Mouse (Mus musculus) lung, embryonic 16.5 days (tissue): ENCODE measurements at regions not wholly inside any gene's neighbourhood (a gene's known extent, or its start where the extent isn't known, plus 50 kb on each side); places are given as distances from the start of the nearest gene placed in this dataset.

Source experiments
- ATAC-seq: fragments of 200-750 bp; cut with Nextera tagmentation; 2 replicates; pipeline ENCODE4 v1.8.0; 2017; ENCODE audit warnings: low read depth, mild to moderate bottlenecking, moderate library complexity
- H3K27ac ChIP-seq: fragments of 300-500 bp; sonication (generic); 2 replicates; pipeline ENCODE4 v1.5.1; 2014; ENCODE audit warnings: mild to moderate bottlenecking, control low read depth, low read length
- H3K27me3 ChIP-seq: fragments of 300-500 bp; sonication (generic); 2 replicates; pipeline ENCODE4 v1.6.1; 2014; ENCODE audit warnings: low read depth, low read length, mixed read lengths; ENCODE audit not compliant: control insufficient read depth, insufficient read depth
- H3K36me3 ChIP-seq: fragments of 300-500 bp; sonication (generic); 2 replicates; pipeline ENCODE4 v1.6.1; 2014; ENCODE audit warnings: low read length; ENCODE audit not compliant: control insufficient read depth, insufficient read depth
- H3K4me1 ChIP-seq: fragments of 300-500 bp; sonication (generic); replicated peaks from 2 replicates; pipeline ENCODE4 v1.6.1; 2014; ENCODE audit warnings: low read length, mixed read lengths; ENCODE audit not compliant: control insufficient read depth, insufficient read depth
- H3K4me2 ChIP-seq: fragments of 300-500 bp; sonication (generic); 2 replicates; pipeline ENCODE4 v1.6.1; 2014; ENCODE audit warnings: low read depth, low read length, control low read depth
- H3K4me3 ChIP-seq: fragments of 300-500 bp; sonication (generic); 2 replicates; pipeline ENCODE4 v1.5.1; 2014; ENCODE audit warnings: mild to moderate bottlenecking, low read length, control low read depth
- H3K9ac ChIP-seq: fragments of 300-500 bp; sonication (generic); 2 replicates; pipeline ENCODE4 v1.6.1; 2014; ENCODE audit warnings: low read length, control low read depth
- H3K9me3 ChIP-seq: fragments of 300-500 bp; sonication (generic); 2 replicates; pipeline ENCODE4 v1.6.1; 2016; ENCODE audit warnings: low read length; ENCODE audit not compliant: control insufficient read depth
- WGBS: fragments of 180-500 bp; shearing (Covaris S2); extraction: QIAGEN DNeasy Blood & Tissue Kit; methylation state at CpG from one replicate; pipeline ENCODE4 v1.1.7; 2014; 5-methylcytosine and 5-hydroxymethylcytosine counted together

- no peak overlapping the region for H3K4me2 ChIP-seq
- H3K9me3 ChIP-seq = no peaks in the 10 kb centered on the region
- H3K27ac ChIP-seq = no peak overlapping the region
- H3K4me1 ChIP-seq = no peaks in the 10 kb centered on the region
- 80% methylated on average over 13 of the region's 13 CpGs for WGBS
- H3K4me3 ChIP-seq = no peak overlapping the region
- ATAC-seq = no peak
- no peaks in the 10 kb centered on the region for H3K36me3 ChIP-seq
- no peaks in the 10 kb centered on the region for H3K27me3 ChIP-seq
- H3K9ac ChIP-seq = no peak overlapping the region
These were observed 54.4 kb upstream of the Lrpprc start for GRCm38 (mm10) chr17:84844950-84845349.

GRCm38 (mm10) chr17:84846141-84846540 is 55.6 kb upstream of the Lrpprc start:
- Histone ChIP-seq H3K9me3 (no peaks in the 10 kb centered on the region), H3K36me3 (no peaks in the 10 kb centered on the region), H3K27me3 (no peaks in the 10 kb centered on the region), H3K27ac (no peak overlapping the region), H3K4me1 (no peaks in the 10 kb centered on the region), H3K4me2 (no peak overlapping the region), H3K4me3 (no peak overlapping the region), H3K9ac (no peak overlapping the region)
- no peak for ATAC-seq
- 82% methylated on average over 9 of the region's 9 CpGs for WGBS

DNA sequence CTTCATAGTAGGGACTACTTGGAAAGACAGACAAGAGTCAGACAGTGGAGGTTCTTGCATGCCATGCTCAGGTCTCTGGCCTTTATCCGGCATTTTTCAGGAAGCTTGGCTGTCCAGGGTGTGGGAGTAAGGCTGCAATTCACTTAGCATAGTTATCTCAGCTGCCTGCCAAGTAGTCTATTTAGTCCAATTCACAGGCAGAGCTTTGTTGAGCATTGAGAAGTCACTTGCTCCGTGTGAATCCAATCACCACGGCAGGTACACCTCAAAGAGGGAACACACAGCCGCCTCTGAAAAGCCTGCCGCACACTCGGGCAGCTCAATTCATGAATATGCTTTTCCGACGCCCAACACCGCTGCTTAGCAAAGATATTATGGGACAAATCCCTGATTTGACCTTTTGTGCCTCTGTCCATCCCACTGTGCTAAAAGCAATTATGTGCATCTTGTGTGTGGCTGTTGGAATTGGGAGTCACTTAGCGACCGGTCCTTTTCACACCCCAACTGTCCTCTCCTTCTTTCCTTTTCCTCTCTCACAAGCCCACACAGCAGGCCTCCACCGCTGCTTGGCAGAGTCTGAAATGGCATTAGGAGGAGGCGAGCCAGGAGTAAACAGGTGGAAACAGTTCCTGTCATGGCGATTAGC is 57.9 kb upstream of the Lrpprc start:
- no peaks in the 10 kb centered on the region for H3K9me3 ChIP-seq
- H3K27me3 ChIP-seq = no peaks in the 10 kb centered on the region
- no peak overlapping the region for H3K4me2 ChIP-seq
- H3K4me3 ChIP-seq = no peak overlapping the region
- no peak overlapping the region for H3K27ac ChIP-seq
- no peak for ATAC-seq
- no peak overlapping the region for H3K9ac ChIP-seq
- no peaks in the 10 kb centered on the region for H3K36me3 ChIP-seq
- no peaks in the 10 kb centered on the region for H3K4me1 ChIP-seq
- WGBS = 51% methylated on average over 14 of the region's 14 CpGs

DNA sequence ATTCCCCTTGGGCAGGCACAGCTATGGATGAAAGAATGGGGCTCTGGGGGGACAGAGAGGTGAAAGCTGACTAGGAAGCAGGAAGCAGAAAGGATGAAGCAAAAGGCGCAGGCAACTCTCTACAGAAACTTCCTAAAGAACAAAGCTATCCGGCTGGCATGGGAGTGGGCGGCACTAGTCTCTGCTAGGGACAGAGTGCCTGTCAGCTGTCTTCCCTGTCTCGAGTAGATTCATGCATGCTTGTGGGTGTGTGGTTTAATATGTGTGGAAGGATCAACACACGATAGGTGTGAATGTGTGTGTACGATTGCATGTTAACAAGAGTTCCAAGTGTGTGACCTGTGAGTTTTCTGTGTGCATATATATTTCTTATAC is 58.4 kb upstream of the Lrpprc start:
- Histone ChIP-seq H3K9me3 (no peaks in the 10 kb centered on the region), H3K36me3 (no peaks in the 10 kb centered on the region), H3K27ac (no peak overlapping the region), H3K4me2 (no peak overlapping the region), H3K4me3 (no peak overlapping the region), H3K9ac (no peak overlapping the region), H3K27me3 (no peaks in the 10 kb centered on the region), H3K4me1 (no peaks in the 10 kb centered on the region)
- WGBS = 59% methylated on average over 6 of the region's 6 CpGs
- no peak for ATAC-seq

DNA sequence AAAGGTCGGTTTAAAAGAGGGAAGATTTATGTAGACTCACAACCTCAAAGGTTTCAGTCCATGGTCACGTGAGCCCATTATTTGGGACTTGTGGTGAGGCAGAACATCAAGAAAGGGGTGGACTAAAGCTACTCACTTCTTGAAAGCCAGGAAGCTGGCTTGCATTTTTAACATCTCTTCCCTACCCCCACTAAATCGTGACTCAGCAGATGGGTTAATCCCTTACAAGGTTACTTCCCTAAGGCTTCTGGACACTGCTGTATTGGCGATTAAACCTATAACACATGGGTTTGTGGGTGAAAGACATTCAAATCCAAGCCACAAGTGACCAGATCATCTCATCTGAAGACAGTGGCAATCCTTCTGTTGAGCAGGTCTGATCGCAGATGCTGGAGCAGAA is 59.9 kb upstream of the Lrpprc start:
- no peaks in the 10 kb centered on the region for H3K9me3 ChIP-seq
- ATAC-seq = no peak
- no peaks in the 10 kb centered on the region for H3K36me3 ChIP-seq
- no peak overlapping the region for H3K27ac ChIP-seq
- H3K4me3 ChIP-seq = no peak overlapping the region
- WGBS = 72% methylated on average over 5 of the region's 5 CpGs
- H3K27me3 ChIP-seq = no peaks in the 10 kb centered on the region
- H3K4me1 ChIP-seq = no peaks in the 10 kb centered on the region
- no peak overlapping the region for H3K9ac ChIP-seq
- no peak overlapping the region for H3K4me2 ChIP-seq

DNA sequence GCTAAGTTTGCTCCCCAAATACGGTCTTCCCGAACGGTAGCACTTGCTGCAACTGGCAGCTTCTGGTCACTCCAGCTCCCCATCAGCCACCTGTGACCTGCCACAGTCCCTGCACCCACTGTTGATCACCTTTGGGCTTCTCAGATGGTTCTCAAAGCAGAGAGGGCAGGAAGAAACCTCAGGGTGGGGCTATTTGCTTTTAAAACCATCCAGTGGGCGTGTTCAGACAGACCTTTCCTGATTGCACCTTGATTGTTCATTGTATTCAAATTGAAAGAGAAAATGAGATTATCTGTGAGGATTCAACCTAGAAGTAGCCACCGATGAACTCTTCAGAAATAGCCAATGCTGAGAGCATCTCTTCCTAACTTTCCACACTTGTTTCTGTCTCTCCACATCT is 60.3 kb upstream of the Lrpprc start:
- Histone ChIP-seq H3K36me3 (no peaks in the 10 kb centered on the region), H3K9ac (no peak overlapping the region), H3K27ac (no peak overlapping the region), H3K9me3 (no peaks in the 10 kb centered on the region), H3K27me3 (no peaks in the 10 kb centered on the region), H3K4me2 (no peak overlapping the region), H3K4me3 (no peak overlapping the region), H3K4me1 (no peaks in the 10 kb centered on the region)
- WGBS = 75% methylated on average over 5 of the region's 5 CpGs
- ATAC-seq = no peak

- ATAC-seq = no peak
- Histone ChIP-seq H3K27me3 (no peaks in the 10 kb centered on the region), H3K27ac (no peak overlapping the region)
These were observed 66.4 kb upstream of the Lrpprc start for GRCm38 (mm10) chr17:84856971-84857370.

GRCm38 (mm10) chr17:84858830-84859229 is 68.2 kb upstream of the Lrpprc start:
- Histone ChIP-seq H3K36me3 (no peaks in the 10 kb centered on the region), H3K9ac (no peak overlapping the region)

More at GRCm38 (mm10) chr17:84856971-84857370, 66.4 kb upstream of the Lrpprc start:
- no peak overlapping the region for H3K4me2 ChIP-seq
- H3K36me3 ChIP-seq = no peaks in the 10 kb centered on the region
- H3K4me3 ChIP-seq = no peak overlapping the region
- no peaks in the 10 kb centered on the region for H3K4me1 ChIP-seq
- H3K9me3 ChIP-seq = no peaks in the 10 kb centered on the region
- WGBS = 72% methylated on average over 6 of the region's 6 CpGs
- no peak overlapping the region for H3K9ac ChIP-seq

GRCm38 (mm10) chr17:84859916-84860315 is 69.3 kb upstream of the Lrpprc start:
- Histone ChIP-seq H3K36me3 (no peaks in the 10 kb centered on the region), H3K27me3 (no peaks in the 10 kb centered on the region), H3K9ac (no peak overlapping the region), H3K4me2 (no peak overlapping the region), H3K4me1 (no peaks in the 10 kb centered on the region), H3K27ac (no peak overlapping the region), H3K4me3 (no peak overlapping the region), H3K9me3 (no peaks in the 10 kb centered on the region)
- WGBS = 58% methylated on average over 8 of the region's 8 CpGs
- ATAC-seq = no peak

More at GRCm38 (mm10) chr17:84858830-84859229, 68.2 kb upstream of the Lrpprc start:
- H3K4me1 ChIP-seq = no peaks in the 10 kb centered on the region
- no peaks in the 10 kb centered on the region for H3K9me3 ChIP-seq
- ATAC-seq = no peak
- H3K4me3 ChIP-seq = no peak overlapping the region
- H3K27me3 ChIP-seq = no peaks in the 10 kb centered on the region
- no peak overlapping the region for H3K4me2 ChIP-seq
- no peak overlapping the region for H3K27ac ChIP-seq
- 25% methylated on average over 4 of the region's 4 CpGs for whole genome bisulfite sequencing

GRCm38 (mm10) chr17:84860835-84861234 is 70.2 kb upstream of the Lrpprc start:
- WGBS = 69% methylated on average over 4 of the region's 4 CpGs
- Histone ChIP-seq H3K27me3 (no peaks in the 10 kb centered on the region), H3K4me1 (no peaks in the 10 kb centered on the region), H3K4me3 (no peak overlapping the region), H3K9ac (no peak overlapping the region), H3K36me3 (no peaks in the 10 kb centered on the region), H3K4me2 (no peak overlapping the region), H3K27ac (no peak overlapping the region), H3K9me3 (no peaks in the 10 kb centered on the region)
- ATAC-seq = no peak
